Mouse (Mus musculus): Measurements from ENCODE around the gene Gm47969.

The Gm47969 gene

GRCm38 (mm10) chr1:83076190-83076917, 31.6 kb downstream of the Gm47969 start:
- DNase-seq = peak; percentile 23 to 31

GRCm38 (mm10) chr1:83077016-83077415, 32.3 kb downstream of the Gm47969 start:
- no peak for DNase-seq

GRCm38 (mm10) chr1:83084790-83085189, 40.1 kb downstream of the Gm47969 start:
- peak in 1 of 2 experiments; percentile 4 for DNase-seq

- no peak for DNase-seq
These were observed 46.5 kb downstream of the Gm47969 start for GRCm38 (mm10) chr1:83091268-83091667.
